In the genomic region with DNA sequence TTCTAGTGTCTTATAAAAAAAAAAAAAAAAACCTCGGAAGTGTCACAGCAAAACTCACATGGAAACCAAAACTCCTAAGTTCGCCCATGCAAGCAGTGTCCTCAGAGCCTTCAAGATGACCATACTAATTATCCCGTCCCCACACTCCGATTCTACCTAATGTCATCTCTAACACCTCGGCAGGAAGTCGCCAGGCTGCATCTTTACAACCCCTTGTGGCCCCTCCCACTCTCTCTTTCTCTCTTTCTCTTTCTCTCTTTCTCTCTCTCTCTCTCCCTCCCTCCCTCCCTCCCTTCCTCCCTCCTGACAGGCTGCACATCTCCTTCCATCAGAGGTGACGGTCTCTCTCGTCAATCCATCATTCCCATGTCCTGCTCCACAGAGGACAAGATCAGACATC, we compare ENCODE assay signal across 11 mouse cellular contexts.
"Had no signal": no experiment of that assay in that cellular context is flagged by ENCODE, and none has a peak within 500 bp of the region (broad histone marks: within the 10 kb centered on the region; RNA-seq: fewer than 3 reads in every experiment).

No protein-coding gene starts in this region.

- H3K36me3 ChIP-seq: limb, embryonic 10.5 days; limb, embryonic 13.5 days; liver, embryonic 12.5 days; liver, embryonic 15.5 days; lung, embryonic 15.5 days had no signal

- DNase-seq: layer of hippocampus, adult 9-11 months; liver; midbrain, embryonic 14.5 days had no signal

- H3K27me3 ChIP-seq: lung, embryonic 15.5 days had no signal

- H3K4me2 ChIP-seq: liver, embryonic 15.5 days; midbrain, embryonic 11.5 days had no signal

- H3K27ac ChIP-seq: layer of hippocampus, adult 2 months; liver, embryonic 12.5 days; liver, embryonic 15.5 days; lung, embryonic 15.5 days; stomach, postnatal 0 days had no signal

- ATAC-seq: liver, embryonic 12.5 days had no signal

- H3K9ac ChIP-seq: liver, embryonic 12.5 days; liver, embryonic 15.5 days; lung, embryonic 15.5 days had no signal

- H3K9me3 ChIP-seq: limb, embryonic 10.5 days; limb, embryonic 13.5 days; liver, embryonic 12.5 days; liver, embryonic 15.5 days; lung, embryonic 15.5 days had no signal

- H3K4me3 ChIP-seq: layer of hippocampus, adult 2 months; limb, embryonic 10.5 days; limb, embryonic 13.5 days; liver, embryonic 12.5 days; liver, embryonic 15.5 days; lung, embryonic 15.5 days had no signal
